Mouse (Mus musculus) intestine, embryonic 15.5 days (tissue): Measurements from ENCODE around the gene L1cam. TPM values are rescaled to one million over a fixed set of nuclear protein-coding genes. Genes with fewer than 3 reads are reported as not detected.

Experiments used
- ATAC-seq: fragments of 200-750 bp; cut with Nextera tagmentation; 2 replicates; pipeline ENCODE4 v1.8.0; 2017; ENCODE audit warnings: moderate TSS enrichment, moderate library complexity
- H3K27ac ChIP-seq: fragments of 300-500 bp; sonication (generic); 2 replicates; pipeline ENCODE4 v1.5.1; 2015; ENCODE audit warnings: mild to moderate bottlenecking, inconsistent platforms
- H3K27me3 ChIP-seq: fragments of 300-500 bp; sonication (generic); replicated peaks from 2 replicates; pipeline ENCODE4 v1.6.1; 2015; ENCODE audit warnings: inconsistent platforms
- H3K36me3 ChIP-seq: fragments of 300-500 bp; sonication (generic); 2 replicates; pipeline ENCODE4 v1.6.1; 2015; ENCODE audit warnings: inconsistent platforms
- H3K4me1 ChIP-seq: fragments of 300-500 bp; sonication (generic); replicated peaks from 2 replicates; pipeline ENCODE4 v1.6.1; 2015; ENCODE audit warnings: inconsistent platforms
- H3K4me2 ChIP-seq: fragments of 300-500 bp; sonication (generic); replicated peaks from 2 replicates; pipeline ENCODE4 v1.6.1; 2015; ENCODE audit warnings: mild to moderate bottlenecking, inconsistent platforms
- H3K4me3 ChIP-seq: fragments of 300-500 bp; sonication (generic); replicated peaks from 2 replicates; pipeline ENCODE4 v1.5.1; 2015; ENCODE audit warnings: inconsistent platforms
- H3K9ac ChIP-seq: fragments of 300-500 bp; sonication (generic); 2 replicates; pipeline ENCODE4 v1.6.1; 2015; ENCODE audit warnings: inconsistent platforms
- H3K9me3 ChIP-seq: fragments of 300-500 bp; sonication (generic); 2 replicates; pipeline ENCODE4 v1.6.1; 2016; ENCODE audit warnings: inconsistent platforms
- WGBS: fragments of 180-500 bp; shearing (Covaris S2); methylation state at CpG from one replicate; pipeline ENCODE4 v1.1.7; 2015; 5-methylcytosine and 5-hydroxymethylcytosine counted together
- polyA plus RNA-seq: library from polyadenylated mRNA; unstranded; fragments of >200 nt; fragmentation: Nextera tagmentation; extraction: Ambion mirVana; gene quantifications from 2 replicates; pipeline ENCODE4 v1.2.1, GENCODE M21; 2015

L1cam gene
- polyA plus RNA-seq, 1 experiment from 2014 or later: 9.0 TPM

DNA sequence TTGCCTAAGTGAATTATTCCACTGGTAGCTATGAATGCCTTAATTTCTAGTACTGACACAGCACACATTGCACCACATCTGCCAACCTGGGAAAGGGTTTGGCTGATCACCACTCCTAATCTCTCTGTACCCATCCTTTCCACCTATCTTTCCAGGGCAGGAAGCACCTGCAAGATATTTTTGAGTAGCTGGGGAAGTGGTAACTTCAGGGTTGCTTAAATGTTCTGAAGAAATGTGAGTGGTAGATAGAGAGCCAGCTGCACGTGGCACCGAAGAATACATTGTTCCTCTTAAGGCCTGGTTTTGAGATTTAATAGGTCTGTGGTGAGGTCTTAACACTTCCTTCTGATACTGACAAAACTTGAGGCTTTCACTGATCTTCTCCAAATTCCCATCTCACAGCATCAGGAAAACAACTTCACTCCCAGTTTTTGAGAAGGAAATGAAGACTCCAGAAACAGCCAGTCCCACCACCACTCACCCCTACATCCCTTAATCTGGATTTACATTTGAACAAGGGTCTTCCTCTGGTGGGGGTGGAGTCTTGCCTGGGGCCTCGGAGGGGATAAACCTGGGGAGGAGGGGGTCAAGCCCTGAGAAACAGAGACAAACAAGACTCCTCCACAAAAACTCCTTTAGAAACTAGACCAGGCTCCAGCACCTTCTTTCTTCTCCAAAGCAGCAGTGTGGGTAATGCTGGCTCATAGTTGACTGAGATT, 79.2 kb downstream of the L1cam start:
- H3K4me3 ChIP-seq: no peak overlapping the region
- no peak overlapping the region for H3K27ac ChIP-seq
- no peak overlapping the region for H3K9ac ChIP-seq
- no peaks in the 10 kb centered on the region for H3K27me3 ChIP-seq
- no peaks in the 10 kb centered on the region for H3K4me1 ChIP-seq
- no peaks in the 10 kb centered on the region for H3K36me3 ChIP-seq
- 60% methylated on average over 3 of the region's 3 CpGs for WGBS
- no peaks in the 10 kb centered on the region for H3K9me3 ChIP-seq
- H3K4me2 ChIP-seq: no peak overlapping the region
- ATAC-seq: no peak

- H3K27ac ChIP-seq: no peak overlapping the region
- H3K9me3 ChIP-seq: no peaks in the 10 kb centered on the region
- 21% methylated on average over 14 of the region's 14 CpGs for WGBS
- H3K4me2 ChIP-seq: peak overlapping the region; percentile 53
- H3K4me3 ChIP-seq: peak overlapping the region; percentile 28
- peak overlapping the region; percentile 36 for H3K9ac ChIP-seq
- no peaks in the 10 kb centered on the region for H3K27me3 ChIP-seq
- no peaks in the 10 kb centered on the region for H3K4me1 ChIP-seq
- H3K36me3 ChIP-seq: no peaks in the 10 kb centered on the region
- ATAC-seq: peak; percentile 41; the same call in 1 of the 2 replicates
These were observed 80.8 kb downstream of the L1cam start for GRCm38 (mm10) chrX:73815072-73815471.

DNA sequence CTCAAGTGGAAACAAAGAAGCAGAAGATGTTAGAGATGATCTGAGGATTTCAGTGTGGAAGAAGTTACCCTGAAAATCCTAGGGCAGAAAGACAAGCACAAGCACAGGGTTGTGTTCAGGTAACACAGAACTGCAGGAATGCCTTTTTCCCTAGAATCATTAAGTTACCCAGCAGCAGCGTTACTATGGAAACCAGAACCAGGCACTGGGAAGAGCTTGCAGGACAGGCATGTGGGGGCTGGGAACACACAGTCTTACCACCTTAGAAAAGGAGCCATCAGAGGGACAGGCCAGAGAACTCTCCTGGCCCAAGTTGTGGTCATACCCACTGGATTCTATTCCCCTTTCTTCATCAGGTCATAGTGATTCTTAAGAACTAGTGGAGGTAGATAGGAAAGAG, 90.1 kb downstream of the L1cam start:
- H3K36me3 ChIP-seq: no peaks in the 10 kb centered on the region
- H3K9ac ChIP-seq: no peak overlapping the region
- H3K27ac ChIP-seq: no peak overlapping the region
- ATAC-seq: no peak
- H3K27me3 ChIP-seq: no peaks in the 10 kb centered on the region
- 50% methylated on average over 1 of the region's 1 CpGs for WGBS
- no peak overlapping the region for H3K4me2 ChIP-seq
- H3K9me3 ChIP-seq: no peaks in the 10 kb centered on the region
- no peaks in the 10 kb centered on the region for H3K4me1 ChIP-seq
- H3K4me3 ChIP-seq: no peak overlapping the region

Other genes with a start within 250 kb of the L1cam start
- gene Pnck, start 236.0 kb downstream of the L1cam start, polyA plus RNA-seq: 12.4 and 12.7 TPM in 2 replicates
- gene Slc6a8, start 223.0 kb downstream of the L1cam start, polyA plus RNA-seq: 7.1 and 9.1 TPM in 2 replicates
- 296 and 302 TPM in 2 replicates for gene Bcap31, start 179.9 kb downstream of the L1cam start, polyA plus RNA-seq
- gene Abcd1, start 179.5 kb downstream of the L1cam start, polyA plus RNA-seq: 18.5 and 20.2 TPM in 2 replicates
- gene Plxnb3, start 139.0 kb downstream of the L1cam start, polyA plus RNA-seq: 0.38 TPM in 2 replicates
- 1.3 and 2.0 TPM in 2 replicates for gene Srpk3, start 121.7 kb downstream of the L1cam start, polyA plus RNA-seq
- 217 and 251 TPM in 2 replicates for gene Idh3g, start 109.2 kb downstream of the L1cam start, polyA plus RNA-seq
- gene Ssr4, start 109.1 kb downstream of the L1cam start, polyA plus RNA-seq: 240 and 287 TPM in 2 replicates
- gene Pdzd4, start 71.1 kb downstream of the L1cam start, polyA plus RNA-seq: 0.57 and 0.72 TPM in 2 replicates
- gene Avpr2, start 4.0 kb downstream of the L1cam start, polyA plus RNA-seq: 0.05 and 0.25 TPM in 2 replicates
- 3.7 and 4.1 TPM in 2 replicates for gene Arhgap4, start 25.8 kb upstream of the L1cam start, polyA plus RNA-seq
- gene Naa10, start 25.8 kb upstream of the L1cam start, polyA plus RNA-seq: 163 and 169 TPM in 2 replicates
- gene Renbp, start 34.7 kb upstream of the L1cam start, polyA plus RNA-seq: 154 and 197 TPM in 2 replicates
- gene Hcfc1, start 70.3 kb upstream of the L1cam start, polyA plus RNA-seq: 43.0 and 45.6 TPM in 2 replicates
- gene Irak1, start 127.8 kb upstream of the L1cam start, polyA plus RNA-seq: 53.9 and 64.9 TPM in 2 replicates
- not detected in 2 replicates for gene Opn1mw, start 231.4 kb upstream of the L1cam start, polyA plus RNA-seq
- gene Mecp2, start 239.3 kb upstream of the L1cam start, polyA plus RNA-seq: 10.7 and 10.9 TPM in 2 replicates